Mouse (Mus musculus) thymus, adult 2 months (tissue): ENCODE results near the gene Olfr414.

Experiments
- CTCF ChIP-seq: fragments of 200-500 bp; IDR thresholded peaks from 2 replicates; pipeline ENCODE4 v1.5.1; 2012; ENCODE audit warnings: mild to moderate bottlenecking, control low read depth, low read length, moderate library complexity, borderline replicate concordance; ENCODE audit not compliant: control insufficient read depth, poor library complexity, insufficient read depth; ENCODE audit errors: extremely low read depth
- POLR2A ChIP-seq: fragments of 200-500 bp; IDR thresholded peaks from 2 replicates; pipeline ENCODE4 v1.6.1; 2012; ENCODE audit warnings: mild to moderate bottlenecking, low read length, control low read depth, moderate library complexity; ENCODE audit not compliant: control insufficient read depth, poor library complexity, insufficient read depth; ENCODE audit errors: extremely low read depth

- no peak for TF ChIP-seq CTCF
- no peak for TF ChIP-seq POLR2A
Measured at GRCm38 (mm10) chr1:174434121-174434520, 10.3 kb downstream of the Olfr414 start.
